Mouse (Mus musculus): ENCODE results near the gene Dusp27. TPM values are rescaled to one million over a fixed set of nuclear protein-coding genes. Genes with fewer than 3 reads are reported as not detected.
A peak's percentile ranks its signal among the peaks of the same experiment; 100 is the strongest.

Gene Dusp27
- 4.1 and 4.5 TPM in 2 replicates for polyA plus RNA-seq (2016; fragmentation: Nextera tagmentation; extraction: Ambion mirVana)

DNA sequence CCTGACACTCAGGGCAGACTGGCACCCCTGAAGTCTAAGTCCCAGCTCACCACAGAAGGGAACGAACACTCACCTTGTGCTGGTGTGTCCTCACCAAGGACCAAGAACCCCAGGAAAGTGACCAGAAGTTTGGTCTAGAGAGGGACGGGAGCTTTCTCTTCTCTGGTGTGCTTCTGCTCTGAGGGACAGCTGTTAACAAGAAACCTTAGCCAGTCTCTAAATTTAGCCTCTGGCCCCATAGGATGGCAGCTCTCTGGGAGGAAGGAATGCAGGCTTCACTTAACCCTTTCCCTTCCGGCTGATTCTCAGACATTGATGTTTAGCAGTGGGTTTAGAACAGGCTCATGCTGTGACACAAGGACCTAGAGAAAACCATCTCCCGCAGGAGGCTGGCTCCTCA, at the start of gene Dusp27:
Dusp27 (minus strand) TSS at position 204 of the 400 bp plus-strand sequence.
- no peaks in the 10 kb centered on the region for H3K9me3 ChIP-seq
- peaks cover 36% of the 10 kb centered on the region for H3K4me1 ChIP-seq
- no peak within 1 kb of the TSS for H3K9ac ChIP-seq
- ATAC-seq (ENCODE audit: insufficient number of reproducible peaks, insufficient read depth, low FRiP score, low TSS enrichment), result no peak
- H3K27ac ChIP-seq, result peak within 1 kb of the TSS; percentile 37
- H3K4me2 ChIP-seq (replicated peaks), result peak within 1 kb of the TSS; percentile 37
- H3K27me3 ChIP-seq, result no peaks in the 10 kb centered on the region
- H3K4me3 ChIP-seq, result 0 out of 2 replicates have a peak within 1 kb of the TSS, but pooled peaks have one; percentile 10
- 25% methylated on average over 4 of the region's 4 CpGs for WGBS
- H3K36me3 ChIP-seq, result no peaks in the 10 kb centered on the region

- Histone ChIP-seq H3K27ac (no peak overlapping the region), H3K4me3 (no peak overlapping the region), H3K9me3 (no peaks in the 10 kb centered on the region), H3K4me1 (no peaks in the 10 kb centered on the region), H3K4me2 (replicated peaks) (no peak overlapping the region), H3K9ac (no peak overlapping the region), H3K27me3 (no peaks in the 10 kb centered on the region), H3K36me3 (no peaks in the 10 kb centered on the region)
- ATAC-seq (ENCODE audit: insufficient number of reproducible peaks, insufficient read depth, low FRiP score, low TSS enrichment), result no peak
- WGBS, result 78% methylated on average over 9 of the region's 9 CpGs
Observed at GRCm38 (mm10) chr1:166173621-166174020, 45.9 kb upstream of the Dusp27 start.

- Histone ChIP-seq H3K4me1 (no peaks in the 10 kb centered on the region), H3K27me3 (no peaks in the 10 kb centered on the region), H3K4me3 (no peak overlapping the region), H3K9ac (no peak overlapping the region), H3K36me3 (no peaks in the 10 kb centered on the region), H3K9me3 (no peaks in the 10 kb centered on the region), H3K4me2 (replicated peaks) (no peak overlapping the region), H3K27ac (no peak overlapping the region)
- ATAC-seq (ENCODE audit: insufficient number of reproducible peaks, insufficient read depth, low FRiP score, low TSS enrichment), result no peak
- 87% methylated on average over 3 of the region's 3 CpGs for WGBS
Observed at GRCm38 (mm10) chr1:166172992-166173391, 45.3 kb upstream of the Dusp27 start.

- Histone ChIP-seq H3K4me1 (no peaks in the 10 kb centered on the region), H3K9me3 (no peaks in the 10 kb centered on the region), H3K36me3 (no peaks in the 10 kb centered on the region), H3K27ac (no peak overlapping the region), H3K27me3 (no peaks in the 10 kb centered on the region), H3K4me3 (no peak overlapping the region), H3K4me2 (replicated peaks) (no peak overlapping the region), H3K9ac (no peak overlapping the region)
- WGBS, result 93% methylated on average over 12 of the region's 12 CpGs
- no peak for ATAC-seq (ENCODE audit: insufficient number of reproducible peaks, insufficient read depth, low FRiP score, low TSS enrichment)
Observed at GRCm38 (mm10) chr1:166170852-166171251, 43.1 kb upstream of the Dusp27 start.

GRCm38 (mm10) chr1:166169713-166170112, 42.0 kb upstream of the Dusp27 start:
- no peak overlapping the region for H3K4me3 ChIP-seq
- no peak for ATAC-seq (ENCODE audit: insufficient number of reproducible peaks, insufficient read depth, low FRiP score, low TSS enrichment)
- H3K4me2 ChIP-seq (replicated peaks), result no peak overlapping the region
- no peaks in the 10 kb centered on the region for H3K9me3 ChIP-seq
- no peaks in the 10 kb centered on the region for H3K4me1 ChIP-seq
- WGBS, result 87% methylated on average over 7 of the region's 7 CpGs
- H3K27me3 ChIP-seq, result no peaks in the 10 kb centered on the region
- no peak overlapping the region for H3K27ac ChIP-seq
- H3K9ac ChIP-seq, result no peak overlapping the region
- H3K36me3 ChIP-seq, result no peaks in the 10 kb centered on the region

- no peak overlapping the region for H3K27ac ChIP-seq
- ATAC-seq (ENCODE audit: insufficient number of reproducible peaks, insufficient read depth, low FRiP score, low TSS enrichment), result no peak
- no peaks in the 10 kb centered on the region for H3K36me3 ChIP-seq
- H3K4me2 ChIP-seq (replicated peaks), result no peak overlapping the region
- no peaks in the 10 kb centered on the region for H3K4me1 ChIP-seq
- H3K9me3 ChIP-seq, result no peaks in the 10 kb centered on the region
- H3K27me3 ChIP-seq, result no peaks in the 10 kb centered on the region
- H3K4me3 ChIP-seq, result no peak overlapping the region
- WGBS, result 95% methylated on average over 7 of the region's 7 CpGs
- no peak overlapping the region for H3K9ac ChIP-seq
Observed at GRCm38 (mm10) chr1:166168017-166168416, 40.3 kb upstream of the Dusp27 start.

DNA sequence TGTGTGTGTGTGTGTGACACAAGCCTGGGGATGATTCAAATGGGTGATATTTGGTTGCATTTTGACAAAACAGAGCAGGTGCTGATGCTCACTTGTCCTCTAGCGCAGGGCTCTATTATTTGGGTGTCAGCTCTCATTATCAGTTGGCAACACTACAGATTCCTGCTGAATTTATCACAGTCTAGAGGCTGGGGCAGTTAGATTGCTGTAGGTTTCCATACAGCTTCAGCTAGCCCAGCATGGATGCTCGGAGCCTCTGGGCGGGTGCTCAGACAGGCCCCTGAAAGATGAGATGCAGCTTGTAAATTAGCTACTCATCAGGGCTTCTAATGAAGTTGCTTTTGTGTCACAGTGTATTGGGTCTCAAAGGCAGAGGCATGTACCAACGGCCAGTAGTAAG, 39.7 kb upstream of the Dusp27 start:
- Histone ChIP-seq H3K4me1 (no peaks in the 10 kb centered on the region), H3K4me3 (no peak overlapping the region), H3K27ac (no peak overlapping the region), H3K27me3 (no peaks in the 10 kb centered on the region), H3K9ac (no peak overlapping the region), H3K4me2 (replicated peaks) (no peak overlapping the region), H3K36me3 (no peaks in the 10 kb centered on the region), H3K9me3 (no peaks in the 10 kb centered on the region)
- WGBS, result 79% methylated on average over 4 of the region's 4 CpGs
- no peak for ATAC-seq (ENCODE audit: insufficient number of reproducible peaks, insufficient read depth, low FRiP score, low TSS enrichment)

DNA sequence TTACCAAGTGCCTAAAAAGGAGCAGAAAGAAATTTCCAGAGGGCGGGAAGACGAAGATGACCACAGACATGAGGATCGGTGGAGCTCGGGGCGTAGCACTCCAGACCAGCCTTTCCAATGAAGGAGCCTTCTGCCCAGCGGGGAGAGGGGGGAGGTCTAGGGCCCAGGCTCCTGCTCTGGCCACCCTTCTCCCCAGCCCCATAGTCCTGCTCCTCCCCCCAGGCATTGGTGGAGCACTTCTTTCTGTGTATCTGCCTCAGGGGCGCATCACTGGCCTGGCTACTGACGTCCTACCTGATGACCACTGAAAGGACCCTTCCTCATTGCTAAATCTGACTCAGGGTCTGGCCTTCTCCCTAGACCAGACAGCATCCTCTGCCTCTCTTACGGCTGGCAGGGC, 37.4 kb upstream of the Dusp27 start:
- no peaks in the 10 kb centered on the region for H3K36me3 ChIP-seq
- H3K27ac ChIP-seq, result no peak overlapping the region
- no peak overlapping the region for H3K4me2 ChIP-seq (replicated peaks)
- ATAC-seq (ENCODE audit: insufficient number of reproducible peaks, insufficient read depth, low FRiP score, low TSS enrichment), result no peak
- no peaks in the 10 kb centered on the region for H3K9me3 ChIP-seq
- H3K27me3 ChIP-seq, result peaks cover 4% of the 10 kb centered on the region
- no peak overlapping the region for H3K9ac ChIP-seq
- H3K4me1 ChIP-seq, result 0 out of 2 replicates have a peak, but pooled peaks cover 4% of the 10 kb centered on the region
- 94% methylated on average over 9 of the region's 9 CpGs for WGBS
- H3K4me3 ChIP-seq, result no peak overlapping the region

DNA sequence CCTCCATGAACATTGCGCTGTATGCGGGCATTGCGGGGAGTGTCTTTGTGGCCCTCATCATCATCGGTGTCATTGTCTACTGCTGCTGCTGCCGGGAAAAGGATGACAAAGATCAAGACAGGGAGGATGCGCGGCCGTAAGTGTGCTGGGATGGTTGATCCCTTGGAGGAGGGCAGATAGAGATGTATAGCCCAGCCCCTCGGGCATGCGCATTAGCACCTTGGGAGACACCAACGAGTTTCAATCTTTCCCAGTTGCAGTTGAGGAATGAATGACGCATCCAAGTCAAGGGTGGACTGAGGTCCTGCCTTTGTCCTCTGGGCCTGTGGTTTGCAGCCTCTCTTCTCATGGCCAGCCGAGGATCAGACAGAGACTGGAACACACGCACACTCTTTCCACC, 36.9 kb upstream of the Dusp27 start:
- 91% methylated on average over 14 of the region's 14 CpGs for WGBS
- Histone ChIP-seq H3K36me3 (no peaks in the 10 kb centered on the region), H3K4me3 (no peak overlapping the region), H3K9me3 (no peaks in the 10 kb centered on the region), H3K27ac (no peak overlapping the region), H3K9ac (no peak overlapping the region), H3K27me3 (peaks cover 10% of the 10 kb centered on the region), H3K4me2 (replicated peaks) (no peak overlapping the region), H3K4me1 (0 out of 2 replicates have a peak, but pooled peaks cover 4% of the 10 kb centered on the region)
- ATAC-seq (ENCODE audit: insufficient number of reproducible peaks, insufficient read depth, low FRiP score, low TSS enrichment), result no peak

GRCm38 (mm10) chr1:166160569-166161445, 33.1 kb upstream of the Dusp27 start:
- WGBS, result 14% methylated on average over 24 of the region's 24 CpGs
- Histone ChIP-seq H3K4me2 (replicated peaks) (peak overlapping the region; percentile 35), H3K9ac (no peak overlapping the region), H3K4me3 (no peak overlapping the region), H3K27ac (no peak overlapping the region), H3K27me3 (peaks cover 15% of the 10 kb centered on the region), H3K36me3 (no peaks in the 10 kb centered on the region), H3K9me3 (no peaks in the 10 kb centered on the region), H3K4me1 (0 out of 2 replicates have a peak, but pooled peaks cover 4% of the 10 kb centered on the region)
- ATAC-seq (ENCODE audit: insufficient number of reproducible peaks, insufficient read depth, low FRiP score, low TSS enrichment), result no peak

DNA sequence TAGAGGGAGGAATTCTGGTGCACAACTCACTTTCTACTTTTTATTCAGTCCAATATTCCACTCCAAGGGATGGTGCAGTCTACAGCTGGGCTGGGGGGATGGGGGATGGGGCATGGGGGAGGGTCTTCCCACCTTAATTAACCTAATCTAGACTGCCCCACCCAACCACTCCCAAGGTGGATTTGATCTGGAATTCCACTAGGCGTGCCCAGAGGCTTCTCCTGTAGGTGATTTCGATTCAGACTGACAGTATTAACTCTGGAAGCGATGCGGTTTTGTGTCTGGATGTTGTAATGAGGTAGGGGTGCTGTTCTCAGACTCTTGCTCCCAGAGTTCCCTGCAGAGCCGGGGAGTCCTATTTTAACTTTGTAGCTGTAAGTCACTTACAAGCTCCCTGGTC, 32.4 kb upstream of the Dusp27 start:
- Histone ChIP-seq H3K27ac (no peak overlapping the region), H3K27me3 (peaks cover 19% of the 10 kb centered on the region), H3K9ac (no peak overlapping the region), H3K9me3 (no peaks in the 10 kb centered on the region), H3K4me2 (replicated peaks) (peak overlapping the region; percentile 35), H3K4me3 (no peak overlapping the region), H3K36me3 (no peaks in the 10 kb centered on the region), H3K4me1 (0 out of 2 replicates have a peak, but pooled peaks cover 4% of the 10 kb centered on the region)
- WGBS, result 46% methylated on average over 5 of the region's 5 CpGs
- ATAC-seq (ENCODE audit: insufficient number of reproducible peaks, insufficient read depth, low FRiP score, low TSS enrichment), result no peak

DNA sequence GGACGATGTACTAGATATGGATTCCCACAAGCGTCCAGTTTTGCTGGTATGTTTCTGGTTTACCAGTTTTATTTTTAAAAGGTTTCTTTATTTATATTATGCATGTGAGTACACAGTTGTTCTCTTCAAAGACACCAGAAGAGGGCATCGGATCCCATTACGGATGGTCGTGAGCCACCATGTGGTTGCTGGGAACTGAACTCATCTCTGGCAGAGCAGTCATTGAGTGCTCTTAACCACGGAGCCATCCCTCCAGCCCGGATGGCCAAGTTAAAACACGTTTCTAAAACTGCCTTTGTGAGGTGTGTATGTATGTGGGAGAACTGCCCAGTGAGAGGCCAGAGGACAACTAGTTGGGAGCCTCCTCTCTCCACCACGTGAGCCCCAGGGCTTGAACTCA, 30.9 kb upstream of the Dusp27 start:
- 63% methylated on average over 9 of the region's 9 CpGs for WGBS
- Histone ChIP-seq H3K27me3 (peaks cover 28% of the 10 kb centered on the region), H3K4me3 (no peak overlapping the region), H3K27ac (no peak overlapping the region), H3K4me2 (replicated peaks) (no peak overlapping the region), H3K9me3 (no peaks in the 10 kb centered on the region), H3K36me3 (no peaks in the 10 kb centered on the region), H3K4me1 (0 out of 2 replicates have a peak, but pooled peaks cover 4% of the 10 kb centered on the region), H3K9ac (no peak overlapping the region)
- no peak for ATAC-seq (ENCODE audit: insufficient number of reproducible peaks, insufficient read depth, low FRiP score, low TSS enrichment)
